Mouse (Mus musculus): ENCODE measurements around the gene Slc19a3.

Slc19a3 gene

DNA sequence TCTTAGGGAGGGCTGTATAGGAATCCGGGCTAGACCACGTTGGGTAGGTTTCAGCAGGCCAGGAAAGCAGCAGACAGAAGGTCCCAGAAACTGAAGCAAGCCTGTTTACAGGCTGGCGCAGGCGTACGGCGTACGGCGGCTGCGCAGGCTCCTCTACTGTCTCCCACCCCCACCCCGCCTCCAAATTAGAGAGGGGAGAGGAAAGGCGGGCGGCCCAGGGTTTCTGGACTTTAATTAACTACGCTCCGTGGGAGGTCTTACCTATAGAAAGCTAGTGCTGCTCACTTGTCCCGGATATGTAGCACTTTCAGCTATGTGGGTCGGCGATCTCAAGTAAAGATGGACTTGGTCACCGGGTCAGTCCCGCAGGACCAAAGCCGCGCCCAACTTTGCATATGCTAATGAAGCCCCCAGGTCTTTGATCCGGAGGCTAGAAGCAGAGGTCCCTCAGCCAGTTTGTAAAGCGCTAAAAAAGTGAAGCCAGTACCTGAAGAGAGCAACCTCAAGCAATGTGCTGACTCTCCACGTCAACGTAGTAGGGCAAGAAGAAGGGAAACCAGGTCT is at the start of gene Slc19a3:
TSS of gene Slc19a3 (minus strand) at position 340 of the 564 bp plus-strand sequence.
- DNase-seq (ENCODE audit: low read depth in 1 of 2, low spot score in 2 of 2): no peak

GRCm38 (mm10) chr1:83084790-83085189 is 46.5 kb upstream of the Slc19a3 start:
- DNase-seq (ENCODE audit: low read depth in 1 of 2, low spot score in 2 of 2): no peak

- no peak for DNase-seq (ENCODE audit: low read depth in 1 of 2, low spot score in 2 of 2)
Observed at GRCm38 (mm10) chr1:83077016-83077415, 38.8 kb upstream of the Slc19a3 start.

GRCm38 (mm10) chr1:83076190-83076917 is 38.1 kb upstream of the Slc19a3 start:
- no peak for DNase-seq (ENCODE audit: low read depth in 1 of 2, low spot score in 2 of 2)

DNA sequence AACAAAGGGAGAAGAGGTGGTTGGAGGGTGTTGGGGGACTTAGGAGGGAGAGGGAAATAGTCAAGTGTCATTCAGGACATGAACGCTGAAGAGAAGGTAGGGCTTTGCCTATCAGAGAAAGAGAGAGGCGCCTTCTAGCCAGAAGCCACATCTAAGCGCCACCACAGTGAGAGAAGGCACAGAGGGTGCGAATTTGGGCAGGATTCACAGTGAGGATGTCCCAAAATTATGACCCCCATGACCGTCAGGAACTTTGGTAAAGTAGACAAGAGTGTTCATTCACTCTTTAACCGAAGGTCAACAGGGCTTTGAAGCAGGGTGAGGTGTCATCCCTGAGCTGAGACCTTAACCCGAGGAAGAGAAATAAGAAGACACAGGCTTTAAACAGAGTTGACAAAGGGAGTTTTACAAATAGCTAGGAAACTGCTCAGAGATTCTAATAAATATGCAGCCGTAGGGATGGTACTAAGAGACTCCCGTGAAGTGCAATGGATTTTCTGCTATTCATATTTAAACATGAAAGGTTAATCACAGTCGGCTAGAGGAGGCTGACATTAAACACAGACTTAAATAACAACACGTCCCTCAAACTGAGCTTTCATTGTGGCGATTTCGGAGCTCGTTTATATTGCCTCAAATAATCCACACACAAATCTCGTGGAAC is 37.4 kb upstream of the Slc19a3 start:
- DNase-seq (ENCODE audit: low read depth in 1 of 2, low spot score in 2 of 2): no peak

DNA sequence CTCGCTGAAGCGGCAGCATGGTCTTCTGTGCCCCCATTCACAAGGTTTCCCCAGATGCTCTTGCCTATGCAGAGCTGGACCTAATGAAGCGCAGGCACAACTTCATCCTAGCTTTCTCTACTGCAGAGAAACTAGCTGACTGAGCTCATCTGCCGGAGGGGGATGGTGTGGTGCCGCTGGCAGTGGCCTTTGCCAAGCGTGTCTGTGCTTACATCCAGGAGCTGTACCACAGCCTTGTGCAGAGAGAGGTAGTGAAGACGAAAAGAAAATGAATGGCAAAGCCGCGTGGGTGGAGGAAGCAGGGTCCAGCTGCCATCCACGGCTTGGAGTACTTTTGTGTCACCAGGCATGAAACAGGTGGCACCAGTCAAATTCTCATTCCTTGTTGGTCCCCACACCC is 29.0 kb upstream of the Slc19a3 start:
- DNase-seq (ENCODE audit: low read depth in 1 of 2, low spot score in 2 of 2): no peak

- DNase-seq (ENCODE audit: low read depth in 1 of 2, low spot score in 2 of 2): no peak
Observed at GRCm38 (mm10) chr1:83066577-83066976, 28.3 kb upstream of the Slc19a3 start.

GRCm38 (mm10) chr1:83064851-83065250 is 26.6 kb upstream of the Slc19a3 start:
- DNase-seq (ENCODE audit: low read depth in 1 of 2, low spot score in 2 of 2): no peak

- no peak for DNase-seq (ENCODE audit: low read depth in 1 of 2, low spot score in 2 of 2)
Observed at GRCm38 (mm10) chr1:83060643-83061042, 22.4 kb upstream of the Slc19a3 start, which contains the start of gene Krtap28-13. TSS of gene Krtap28-13 (plus strand) at chr1:83060930.

- no peak for DNase-seq (ENCODE audit: low read depth in 1 of 2, low spot score in 2 of 2)
Observed at GRCm38 (mm10) chr1:83059278-83059677, 21.0 kb upstream of the Slc19a3 start, which contains the start of gene A030005K14Rik. TSS of gene A030005K14Rik (minus strand) at chr1:83059378.

DNA sequence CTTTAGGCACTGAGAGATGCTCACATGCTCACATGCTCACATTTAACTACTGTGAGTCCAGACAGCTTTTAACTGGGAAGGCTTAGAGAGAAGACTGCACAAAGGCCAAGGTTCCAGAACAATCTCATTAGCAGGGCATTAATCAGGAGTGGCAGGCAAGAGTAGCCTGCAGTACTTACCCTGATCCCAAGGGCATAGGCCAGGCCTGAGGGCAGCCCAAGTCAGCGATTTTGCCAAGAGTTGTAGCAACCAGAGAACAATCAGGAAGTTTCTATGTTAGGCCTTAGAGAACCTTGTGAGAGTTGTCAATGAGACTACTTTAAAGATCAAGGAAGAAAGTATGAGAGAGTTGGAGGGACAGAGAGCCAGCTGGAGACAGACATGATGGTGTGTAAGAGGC is 20.2 kb upstream of the Slc19a3 start:
- DNase-seq (ENCODE audit: low read depth in 1 of 2, low spot score in 2 of 2): no peak

DNA sequence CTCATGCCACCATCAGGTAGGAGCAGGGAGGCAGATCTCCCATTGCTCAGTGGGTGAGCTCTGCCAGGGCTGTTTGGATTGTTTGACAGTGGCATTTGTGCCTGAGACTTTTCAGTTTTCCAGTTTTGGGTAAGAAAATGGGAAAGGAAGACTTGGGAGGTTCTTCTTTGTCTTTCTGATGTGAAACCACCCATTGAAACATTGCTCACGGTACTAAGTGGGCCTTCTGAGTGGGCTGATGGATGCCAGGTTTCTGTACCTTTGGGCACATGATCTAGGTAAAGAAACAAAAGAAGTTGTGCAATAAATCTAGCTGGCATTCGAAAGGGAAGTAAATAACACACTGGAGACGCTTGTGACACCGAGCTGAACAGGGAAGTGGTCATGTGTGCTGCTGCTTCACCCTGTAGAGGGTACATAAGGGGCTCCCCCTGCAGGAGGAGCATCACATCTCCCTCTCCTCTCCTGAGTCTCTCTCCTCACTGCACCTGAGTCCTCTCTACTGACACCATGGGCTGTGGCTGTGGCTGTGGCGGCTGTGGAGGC is 6.7 kb upstream of the Slc19a3 start, which contains the start of gene Gm47969:
TSS of gene Gm47969 (plus strand) at position 51 of the 546 bp plus-strand sequence.
- no peak for DNase-seq (ENCODE audit: low read depth in 1 of 2, low spot score in 2 of 2)

- DNase-seq (ENCODE audit: low read depth in 1 of 2, low spot score in 2 of 2): no peak
Observed at GRCm38 (mm10) chr1:83042380-83042779, 4.1 kb upstream of the Slc19a3 start, which contains the start of gene Krtap28-10. TSS of gene Krtap28-10 (minus strand) at chr1:83042480.

- no peak for DNase-seq (ENCODE audit: low read depth in 1 of 2, low spot score in 2 of 2)
Observed at GRCm38 (mm10) chr1:83039080-83039479, 832 bp upstream of the Slc19a3 start.

GRCm38 (mm10) chr1:83036892-83037667 is 1.2 kb downstream of the Slc19a3 start:
- DNase-seq (ENCODE audit: low read depth in 1 of 2, low spot score in 2 of 2): no peak

GRCm38 (mm10) chr1:83034509-83034908 is 3.7 kb downstream of the Slc19a3 start:
- DNase-seq (ENCODE audit: low read depth in 1 of 2, low spot score in 2 of 2): no peak

DNA sequence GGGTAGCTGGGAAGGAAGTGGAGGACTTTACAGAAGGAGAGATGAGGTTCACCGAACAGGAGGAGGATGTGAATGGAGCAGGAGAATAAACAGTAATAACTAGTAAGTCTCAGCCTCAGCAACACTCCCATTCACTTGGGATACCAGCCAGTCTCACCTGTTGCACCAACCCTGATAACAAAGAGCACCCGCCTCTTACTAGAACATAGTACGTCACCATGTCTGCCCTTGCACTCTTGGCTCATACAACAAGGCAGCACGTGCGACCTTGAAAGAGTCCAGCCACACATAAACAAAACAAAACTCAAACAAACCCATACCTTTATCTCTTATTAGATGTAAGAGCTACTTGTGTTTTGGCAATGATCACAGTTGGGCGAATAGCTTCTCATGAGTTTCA is 5.7 kb downstream of the Slc19a3 start:
- DNase-seq (ENCODE audit: low read depth in 1 of 2, low spot score in 2 of 2): no peak

DNA sequence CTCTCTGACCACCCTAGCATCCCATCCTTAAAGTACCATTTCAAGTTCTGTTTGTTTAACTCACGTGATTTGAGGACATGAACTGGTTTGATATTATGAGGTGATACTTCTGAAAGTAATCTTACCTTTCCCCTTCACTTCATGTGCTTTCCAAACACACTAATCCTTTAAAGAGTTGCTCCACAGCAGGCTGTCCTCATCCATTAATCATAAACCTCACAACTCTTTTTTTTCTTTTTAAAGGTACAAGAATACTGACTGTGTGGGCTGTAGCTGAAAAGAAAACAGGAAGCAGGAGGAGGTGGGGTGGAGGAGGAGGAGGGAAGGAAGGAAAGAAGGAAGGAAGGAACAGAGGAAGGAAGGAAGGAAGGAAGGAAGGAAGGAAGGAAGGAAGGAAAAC is 6.3 kb downstream of the Slc19a3 start:
- no peak for DNase-seq (ENCODE audit: low read depth in 1 of 2, low spot score in 2 of 2)

DNA sequence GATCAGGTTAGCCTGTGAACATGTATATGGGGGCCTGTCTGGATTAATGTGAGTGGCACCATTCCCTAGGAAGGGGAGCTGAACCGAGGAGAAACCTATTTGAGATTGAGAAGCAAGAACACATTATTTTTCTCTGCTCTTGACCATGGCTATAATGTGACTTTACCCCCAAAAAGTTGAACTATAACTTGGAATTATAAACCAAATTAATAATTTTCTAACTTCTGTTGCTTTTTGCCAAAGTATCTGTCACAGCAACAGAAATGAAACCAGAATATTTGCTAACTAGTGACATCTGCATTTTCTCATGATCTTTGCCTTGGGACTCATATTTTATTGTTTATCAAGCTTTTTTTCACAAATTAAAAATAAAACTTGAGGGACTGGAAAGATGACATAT is 21.7 kb downstream of the Slc19a3 start:
- no peak for DNase-seq (ENCODE audit: low read depth in 1 of 2, low spot score in 2 of 2)

DNA sequence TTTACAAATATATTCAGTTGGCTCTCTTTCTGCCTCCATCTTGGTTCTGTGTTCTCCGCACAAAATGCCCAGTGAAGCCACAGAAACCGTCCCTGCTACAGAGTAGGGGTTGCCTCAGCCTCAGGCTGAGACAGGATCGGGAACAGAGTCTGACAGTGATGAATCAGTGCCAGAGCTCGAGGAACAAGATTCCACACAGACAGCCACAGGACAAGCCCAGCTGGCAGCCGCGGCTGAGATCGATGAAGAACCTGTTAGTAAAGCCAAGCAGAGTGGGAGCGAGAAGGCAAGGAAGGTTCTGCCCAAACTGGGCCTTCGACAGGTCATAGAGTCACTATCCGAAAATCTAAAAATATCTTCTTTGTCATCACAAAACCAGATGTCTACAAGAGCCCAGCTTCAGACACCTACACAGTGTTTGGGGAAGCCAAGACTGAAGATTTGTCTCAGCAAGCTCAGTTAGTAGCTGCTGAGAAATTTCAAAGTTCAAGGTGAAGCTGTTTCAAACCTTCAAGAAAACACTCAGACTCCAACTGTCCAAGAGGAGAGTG is 22.8 kb downstream of the Slc19a3 start:
- DNase-seq (ENCODE audit: low read depth in 1 of 2, low spot score in 2 of 2): no peak

DNA sequence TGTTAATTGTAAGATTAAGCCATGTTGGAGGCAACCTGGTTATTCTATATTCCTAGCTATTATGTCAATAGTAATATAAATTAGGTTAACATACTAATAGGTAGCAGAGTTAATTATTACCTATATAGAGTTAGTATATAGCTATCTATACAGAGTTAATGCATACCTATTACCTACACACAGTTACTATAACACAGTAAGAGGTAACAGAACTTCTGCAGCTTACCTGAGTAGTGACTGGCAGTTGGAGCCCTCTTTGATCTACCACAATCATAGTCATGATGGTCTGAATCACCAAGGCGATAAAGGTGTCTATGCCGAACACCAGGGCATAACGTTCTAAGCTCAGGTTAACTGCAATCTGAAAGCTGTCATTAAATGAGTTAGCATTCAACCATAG is 23.8 kb downstream of the Slc19a3 start:
- no peak for DNase-seq (ENCODE audit: low read depth in 1 of 2, low spot score in 2 of 2)
